ENCODE assay signal across 14 mouse cellular contexts in genomic region chr9:54037717-54038116, GRCm38 (mm10). TPM values are rescaled to one million over a fixed set of nuclear protein-coding genes. Genes with fewer than 3 reads are reported as not detected.
A peak's percentile ranks its signal among the peaks of the same experiment; 100 is the strongest.
DNase-seq lines count a peak whose midpoint lies in the region; ATAC-seq lines count a peak whose summit lies in the region.
"Had no signal": no experiment of that assay in that cellular context is flagged by ENCODE, and none has a peak within 500 bp of the region (broad histone marks: within the 10 kb centered on the region; RNA-seq: fewer than 3 reads in every experiment).

No protein-coding gene starts in this region.

- no peaks in the 10 kb centered on the region for H3K9me3 ChIP-seq in midbrain, embryonic 14.5 days (ENCODE audit: control insufficient read depth, low read length)
- no peaks in the 10 kb centered on the region for H3K9me3 ChIP-seq in midbrain, embryonic 10.5 days (replicated peaks)
- H3K9me3 ChIP-seq: limb, embryonic 12.5 days; neural tube, embryonic 12.5 days had no signal

- no peak overlapping the region for H3K27ac ChIP-seq in midbrain, embryonic 14.5 days (replicated peaks; ENCODE audit: low read depth, low read length)
- no peak overlapping the region for H3K27ac ChIP-seq in midbrain, embryonic 10.5 days (replicated peaks)
- H3K27ac ChIP-seq: limb, embryonic 12.5 days; neural tube, embryonic 12.5 days had no signal

- H3K9ac ChIP-seq in midbrain, embryonic 14.5 days (replicated peaks; ENCODE audit: low read length) = no peak overlapping the region
- H3K9ac ChIP-seq: limb, embryonic 12.5 days; neural tube, embryonic 12.5 days had no signal

- H3K36me3 ChIP-seq in midbrain, embryonic 14.5 days (ENCODE audit: control insufficient read depth, insufficient read depth, low read length) = no peaks in the 10 kb centered on the region
- H3K36me3 ChIP-seq in midbrain, embryonic 10.5 days = no peaks in the 10 kb centered on the region
- H3K36me3 ChIP-seq: limb, embryonic 12.5 days; neural tube, embryonic 12.5 days had no signal

- no peaks in the 10 kb centered on the region for H3K27me3 ChIP-seq in midbrain, embryonic 14.5 days (ENCODE audit: control insufficient read depth, insufficient read depth, low read length)
- H3K27me3 ChIP-seq in midbrain, embryonic 10.5 days (ENCODE audit: low read depth, poor library complexity, severe bottlenecking) = no peaks in the 10 kb centered on the region
- H3K27me3 ChIP-seq: limb, embryonic 12.5 days; neural tube, embryonic 12.5 days had no signal

- H3K4me1 ChIP-seq in midbrain, embryonic 14.5 days (ENCODE audit: control insufficient read depth, insufficient read depth, low read length) = peaks cover 7% of the 10 kb centered on the region; the same call in 1 of the 2 replicates
- peaks cover 6% of the 10 kb centered on the region; the same call in 1 of the 2 replicates for H3K4me1 ChIP-seq in midbrain, embryonic 10.5 days
- H3K4me1 ChIP-seq: limb, embryonic 12.5 days; neural tube, embryonic 12.5 days had no signal

- H3K4me2 ChIP-seq in midbrain, embryonic 14.5 days (ENCODE audit: low read length) = no peak overlapping the region
- H3K4me2 ChIP-seq: limb, embryonic 12.5 days; neural tube, embryonic 12.5 days had no signal

- WGBS in midbrain, embryonic 14.5 days = 42% methylated on average over 9 of the region's 9 CpGs
- WGBS in midbrain, embryonic 10.5 days = 81% methylated on average over 9 of the region's 9 CpGs

- ATAC-seq in cerebellum, adult (ENCODE audit: insufficient number of reproducible peaks, low FRiP score, low TSS enrichment) = no peak
- ATAC-seq in midbrain, embryonic 14.5 days (ENCODE audit: low FRiP score, low TSS enrichment) = no peak

- peak; percentile 2 to 9 for DNase-seq in cerebellum, adult 18-20 months
- DNase-seq in midbrain, embryonic 14.5 days = peak; percentile 71
- no peak for DNase-seq in midbrain, embryonic 10.5 days (ENCODE audit: low spot score)
- peak; percentile 16 to 42 for DNase-seq in layer of hippocampus, postnatal 14 days (ENCODE audit: low spot score in 2 of 2)
- DNase-seq in telencephalon, adult 2 months (ENCODE audit: low read depth, low spot score) = peak; percentile 41
- DNase-seq in urinary bladder, adult 2 months (ENCODE audit: low spot score) = no peak
- DNase-seq in lung, postnatal 4 days = no peak
- DNase-seq: adrenal gland, adult 8-10 months; embryo, embryonic 11 days; kidney, adult 2 months; lung, postnatal 36 days had no signal

- H3K4me3 ChIP-seq in midbrain, embryonic 14.5 days (replicated peaks; ENCODE audit: low read depth, low read length) = no peak overlapping the region
- H3K4me3 ChIP-seq in midbrain, embryonic 10.5 days = no peak overlapping the region
- H3K4me3 ChIP-seq: limb, embryonic 12.5 days; neural tube, embryonic 12.5 days had no signal

RNA-seq across cellular contexts. Expression of gene Tnfaip8l3, which starts 30.5 kb away (rescaled TPM):
- 0.36 and 0.65 TPM in 2 replicates for polyA plus RNA-seq in midbrain, embryonic 14.5 days (2014; fragmentation: Nextera tagmentation; extraction: Ambion mirVana)
- 0.15 and 0.37 TPM in 2 replicates for polyA plus RNA-seq in midbrain, embryonic 10.5 days (2016; fragmentation: Nextera tagmentation; extraction: Ambion mirVana)
- 10 to 100 TPM; 24.3 to 26.7 TPM for total RNA-seq in layer of hippocampus, postnatal 14 days (2021)
- polyA plus RNA-seq in urinary bladder, adult 2 months (2012; rRNA removed) = 1.9 and 2.1 TPM in 2 replicates

Comparison
In these comparisons a context has a peak if more than half of its experiments do, and no peak if none do; other contexts are left out.
1. DNase-seq: peak in cerebellum, adult 18-20 months (2 of 2), midbrain, embryonic 14.5 days (single experiment), layer of hippocampus, postnatal 14 days (2 of 2) and telencephalon, adult 2 months (single experiment); none in midbrain, embryonic 10.5 days (single experiment), urinary bladder, adult 2 months (single experiment) and lung, postnatal 4 days (0 of 2).